Mouse (Mus musculus) liver, embryonic 14.5 days (tissue): Measurements from ENCODE around the gene Cmtr2.

Experiments
- CTCF ChIP-seq: IDR thresholded peaks from 2 replicates; pipeline ENCODE4 v1.5.1; 2016; ENCODE audit warnings: antibody characterized with exemption, low read depth, control low read depth
- EP300 ChIP-seq: IDR thresholded peaks from 2 replicates; pipeline ENCODE4 v1.6.1; 2016; ENCODE audit warnings: antibody characterized with exemption, low read depth

DNA sequence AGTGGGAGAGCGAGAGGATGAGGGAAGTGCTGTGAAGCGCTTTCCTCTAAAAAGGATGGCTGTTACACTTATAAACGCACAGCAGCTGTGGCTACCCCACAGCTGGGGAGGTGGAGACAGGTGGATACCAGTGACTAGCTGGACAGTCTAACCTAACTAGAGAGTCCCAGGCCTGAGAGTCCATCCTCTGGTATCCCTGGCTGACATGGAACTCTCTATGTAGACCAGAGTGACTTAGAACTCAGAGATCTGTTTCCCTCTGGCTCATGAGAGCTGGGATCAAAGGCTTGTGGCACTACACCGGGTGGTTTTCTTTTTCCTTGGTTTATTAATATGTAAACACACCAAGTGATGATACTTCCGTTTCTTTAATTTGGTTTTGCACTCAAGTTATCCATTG is 1.7 kb downstream of the Cmtr2 start:
- TF ChIP-seq CTCF (no peak), EP300 (no peak)
